Mouse (Mus musculus): ENCODE measurements at regions not wholly inside any gene's neighbourhood (a gene's known extent, or its start where the extent isn't known, plus 50 kb on each side); places are given as distances from the start of the nearest gene placed in this dataset.

DNA sequence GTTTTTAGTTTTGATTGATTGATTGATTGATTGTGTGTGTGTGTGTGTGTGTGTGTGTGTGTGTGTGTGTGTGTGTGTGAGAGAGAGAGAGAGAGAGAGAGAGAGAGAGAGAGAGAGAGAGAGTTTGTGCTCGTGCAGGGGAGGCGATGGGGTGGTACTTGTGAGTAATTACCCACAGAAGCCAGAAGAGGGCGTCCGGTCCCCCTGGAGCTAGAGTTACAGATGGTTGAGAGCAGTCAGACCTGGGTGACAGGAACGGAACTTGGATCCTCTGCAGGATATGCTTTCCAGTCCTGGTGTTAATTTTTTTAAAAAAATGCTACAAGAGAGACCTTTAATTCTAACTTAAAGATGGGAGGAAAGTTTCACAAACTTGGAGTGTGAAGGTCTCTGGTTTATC is 151.7 kb downstream of the CK137956 start:
- no peak for TF ChIP-seq CTCF (IDR thresholded peaks at IDR 0.05; ENCODE audit: low read depth)
- TF ChIP-seq EP300 (IDR thresholded peaks at IDR 0.05; ENCODE audit: low read depth), result no peak
